Mouse (Mus musculus): ENCODE results near the gene Tgm7.
"Not testable (repeated sequence)": the region's sequence is repeated elsewhere in the genome, so short reads cannot be mapped to it uniquely, and the experiment has no call there.

Gene Tgm7

DNA sequence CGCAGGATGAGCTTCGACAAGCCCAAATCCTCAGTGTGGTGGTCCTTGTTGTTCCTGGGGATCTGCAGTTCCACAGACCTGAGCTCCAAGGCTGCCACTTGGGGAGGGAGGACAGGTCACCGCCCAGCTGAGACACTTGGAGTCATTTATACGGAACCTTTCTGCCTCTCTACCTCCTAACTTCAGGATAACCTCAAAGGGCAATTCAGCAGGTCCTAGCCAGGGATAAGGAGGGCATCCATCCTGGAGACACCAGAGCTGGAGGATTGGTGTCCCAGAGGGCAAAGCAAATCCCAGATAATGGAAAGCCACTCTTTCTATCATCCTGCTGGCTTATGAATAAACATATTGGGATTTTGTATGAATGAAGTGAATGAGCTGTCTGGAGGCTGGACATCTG is at the start of gene Tgm7:
Gene Tgm7 (minus strand): TSS at position 101 of the 400 bp plus-strand sequence.
- no peak for DNase-seq

DNA sequence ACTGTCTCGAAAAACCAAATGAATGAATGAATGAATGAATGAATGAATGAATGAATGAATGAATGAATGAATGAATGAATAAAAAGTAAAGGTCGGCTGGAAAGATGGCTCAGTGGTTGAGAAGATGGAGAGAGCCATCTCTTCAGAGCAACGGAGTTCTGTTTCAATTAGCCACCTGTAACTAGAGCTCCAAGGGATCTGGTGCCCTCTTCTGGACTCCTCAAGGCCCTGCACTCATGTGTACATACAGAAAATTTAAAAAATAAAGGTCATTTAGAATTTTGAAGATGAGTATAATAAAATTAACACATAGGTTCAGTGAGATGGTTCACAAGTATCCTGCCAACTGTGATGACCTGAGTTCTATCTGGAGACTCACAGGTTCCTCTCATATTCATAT is 43.5 kb upstream of the Tgm7 start:
- DNase-seq = no peak

DNA sequence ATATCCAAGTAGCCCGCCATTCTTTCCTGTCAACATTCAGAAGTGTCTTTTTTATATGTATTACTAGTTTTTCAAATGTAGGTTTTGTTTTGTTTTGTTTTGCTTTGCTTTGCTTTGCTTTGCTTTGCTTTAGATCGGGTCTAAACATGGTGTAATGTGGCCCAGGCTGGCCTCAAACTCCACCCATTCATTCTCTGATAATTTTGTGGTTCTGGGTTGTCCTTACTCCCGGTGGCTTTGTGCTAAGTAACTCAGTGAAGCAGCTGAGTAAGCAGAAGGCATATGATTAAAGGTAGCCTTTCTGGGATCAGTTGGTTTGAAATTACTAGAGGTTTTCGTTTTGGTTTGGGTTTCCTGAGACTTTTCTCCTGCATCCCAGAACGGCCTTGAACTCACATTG is 40.1 kb upstream of the Tgm7 start:
- no peak for DNase-seq

- no peak for DNase-seq
Measured at GRCm38 (mm10) chr2:121142415-121142814, 32.8 kb upstream of the Tgm7 start.

DNA sequence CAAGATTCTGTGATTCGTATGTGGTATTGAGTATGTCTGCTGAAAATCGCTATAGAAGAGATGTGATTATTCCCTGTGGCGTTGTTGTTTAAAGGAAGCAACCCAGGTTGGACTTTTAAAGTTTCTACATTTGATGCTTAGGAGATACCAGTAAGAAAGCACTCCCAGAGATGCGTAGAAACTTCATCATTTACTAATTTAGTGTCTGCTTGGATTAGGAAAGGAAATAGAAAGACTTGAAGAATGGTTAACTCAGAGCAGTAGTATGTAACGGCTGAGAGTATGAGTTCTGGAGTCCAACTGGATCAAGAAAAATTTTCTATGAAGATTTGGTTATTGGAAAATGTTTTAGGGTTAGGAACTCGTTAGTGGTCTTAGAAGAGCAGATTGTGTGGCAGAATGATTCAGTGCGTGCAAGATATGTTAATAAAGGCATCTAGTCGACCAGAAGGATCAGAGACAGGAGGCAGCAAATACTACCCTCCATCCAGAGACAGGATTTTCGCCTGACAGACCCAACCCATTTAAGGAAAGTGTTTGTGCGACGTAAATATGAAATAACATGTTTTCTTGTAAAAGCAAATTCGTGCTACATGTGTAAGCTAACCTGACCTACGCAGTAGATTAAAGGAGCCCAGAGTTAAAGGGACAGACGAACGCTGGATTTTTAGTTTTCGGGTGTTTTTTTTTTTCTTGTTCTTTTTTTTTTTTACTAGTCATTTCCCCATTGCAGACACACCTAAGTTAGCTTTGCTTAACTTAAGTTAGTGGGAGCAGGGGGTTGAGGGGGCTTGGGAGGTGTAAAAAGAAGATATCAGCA is 31.8 kb upstream of the Tgm7 start:
- no peak for DNase-seq

- peak; percentile 95 to 97 for DNase-seq
Measured at GRCm38 (mm10) chr2:121140018-121140882, 30.7 kb upstream of the Tgm7 start, which contains the start of the genes Adal and Lcmt2. TSS of gene Adal (plus strand) at chr2:121140428. TSS of gene Lcmt2 (minus strand) at chr2:121140653.

GRCm38 (mm10) chr2:121139266-121140017 is 29.8 kb upstream of the Tgm7 start:
- peak; percentile 57 to 74 for DNase-seq

DNA sequence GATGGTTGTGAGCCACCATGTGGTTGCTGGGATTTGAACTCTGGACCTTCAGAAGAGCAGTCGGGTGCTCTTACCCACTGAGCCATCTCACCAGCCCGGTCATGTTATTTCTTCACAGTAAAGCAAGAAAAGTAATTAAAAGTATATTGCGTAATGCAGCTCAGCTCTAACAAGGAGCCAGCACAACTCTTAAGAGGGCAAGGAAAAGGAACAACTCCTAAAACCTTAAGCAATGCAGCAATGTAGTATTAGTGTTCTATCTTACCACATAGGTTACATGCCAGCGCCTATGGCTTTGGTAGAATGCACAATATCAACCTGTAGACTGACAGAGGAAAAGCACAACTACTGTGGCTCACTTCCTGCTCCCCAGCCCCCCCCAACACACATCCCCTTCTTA is 27.8 kb upstream of the Tgm7 start:
- no peak for DNase-seq

- no peak for DNase-seq
Measured at GRCm38 (mm10) chr2:121132822-121133221, 23.2 kb upstream of the Tgm7 start.

- no peak for DNase-seq
Measured at GRCm38 (mm10) chr2:121128865-121129620, 19.4 kb upstream of the Tgm7 start.

DNA sequence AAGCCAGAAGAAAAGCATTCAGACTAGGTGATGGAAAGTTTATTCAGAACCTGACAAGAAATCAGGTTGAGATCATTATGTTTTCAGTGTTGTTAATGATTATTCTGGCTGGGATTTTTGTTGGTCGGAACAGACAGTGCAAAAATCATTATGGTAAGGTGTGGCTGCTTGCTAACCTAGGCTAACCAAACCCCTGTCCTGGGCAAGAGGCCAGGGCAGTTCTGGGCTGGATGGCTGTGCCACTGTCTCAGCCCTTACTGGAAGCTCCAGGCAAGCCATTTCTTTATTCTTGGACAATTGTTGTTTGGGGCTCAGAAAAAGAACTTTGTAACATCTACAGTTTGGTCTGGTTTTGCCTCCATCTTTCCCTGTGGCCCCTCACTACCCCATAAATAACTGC is 17.9 kb upstream of the Tgm7 start:
- no peak for DNase-seq

- not testable (repeated sequence) for DNase-seq
Measured at GRCm38 (mm10) chr2:121126302-121126701, 16.7 kb upstream of the Tgm7 start.

- DNase-seq = no peak
Measured at GRCm38 (mm10) chr2:121119260-121119659, 9.7 kb upstream of the Tgm7 start.

GRCm38 (mm10) chr2:121115418-121115817 is 5.8 kb upstream of the Tgm7 start:
- DNase-seq = no peak

DNA sequence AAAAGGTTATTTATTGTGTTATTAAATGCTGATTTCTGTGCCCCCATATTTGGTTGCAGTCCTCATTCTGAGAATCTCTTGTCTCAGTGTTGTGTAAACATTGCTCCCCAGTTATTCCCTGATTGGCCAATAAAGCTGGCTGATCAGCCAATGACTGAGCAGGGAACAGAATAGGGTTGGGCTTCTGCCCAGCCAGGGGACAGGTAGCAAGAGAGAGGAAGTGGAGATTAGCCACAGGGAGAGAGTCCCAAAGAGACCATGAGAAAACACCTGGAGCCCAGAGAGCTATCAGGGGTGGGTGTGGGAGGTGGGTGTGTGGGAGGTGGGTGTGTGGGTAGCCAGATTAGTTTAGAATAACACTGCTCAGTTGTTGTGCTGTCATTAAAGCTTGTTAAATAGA is 3.7 kb downstream of the Tgm7 start:
- no peak for DNase-seq

DNA sequence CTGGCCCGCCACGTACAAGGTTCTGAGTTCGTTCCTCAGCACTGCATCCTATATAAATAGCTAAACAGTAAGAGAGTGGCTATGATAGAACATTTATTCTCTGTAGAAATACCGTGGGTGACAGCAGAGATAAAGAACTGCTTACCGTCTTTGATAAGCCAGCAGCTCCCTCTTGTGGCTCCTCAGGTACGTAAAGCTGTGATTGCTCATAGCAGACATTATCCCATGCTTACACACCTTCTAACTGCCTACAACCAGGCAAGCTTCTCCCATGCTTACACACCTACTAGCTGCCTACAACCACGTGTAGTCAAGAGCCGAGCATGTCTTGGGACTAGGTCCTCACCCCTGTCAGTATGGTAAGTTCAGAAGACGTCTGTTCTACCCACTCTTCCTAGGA is 7.5 kb downstream of the Tgm7 start:
- DNase-seq = peak; percentile 76 to 88

DNA sequence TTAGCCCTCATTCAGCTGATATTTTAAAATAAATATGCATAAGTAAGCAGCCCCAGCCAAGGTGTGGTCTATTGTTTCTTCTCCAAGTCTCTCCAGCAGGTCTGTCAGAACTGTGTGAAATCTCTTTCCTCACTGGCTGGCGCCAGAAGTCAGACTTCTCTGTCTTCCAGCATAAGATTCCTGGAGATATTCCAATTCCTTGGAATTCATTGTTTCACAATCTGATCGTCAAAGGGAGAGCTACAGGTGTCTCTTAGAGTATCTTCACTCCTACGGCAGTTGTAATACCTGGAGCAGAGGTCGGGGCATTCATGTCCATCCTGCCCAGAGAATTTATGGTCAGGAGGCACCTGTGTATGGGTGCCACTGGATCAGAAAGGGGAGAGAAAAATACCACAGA is 19.8 kb downstream of the Tgm7 start:
- no peak for DNase-seq

GRCm38 (mm10) chr2:121088507-121088906 is 21.1 kb downstream of the Tgm7 start:
- no peak for DNase-seq

DNA sequence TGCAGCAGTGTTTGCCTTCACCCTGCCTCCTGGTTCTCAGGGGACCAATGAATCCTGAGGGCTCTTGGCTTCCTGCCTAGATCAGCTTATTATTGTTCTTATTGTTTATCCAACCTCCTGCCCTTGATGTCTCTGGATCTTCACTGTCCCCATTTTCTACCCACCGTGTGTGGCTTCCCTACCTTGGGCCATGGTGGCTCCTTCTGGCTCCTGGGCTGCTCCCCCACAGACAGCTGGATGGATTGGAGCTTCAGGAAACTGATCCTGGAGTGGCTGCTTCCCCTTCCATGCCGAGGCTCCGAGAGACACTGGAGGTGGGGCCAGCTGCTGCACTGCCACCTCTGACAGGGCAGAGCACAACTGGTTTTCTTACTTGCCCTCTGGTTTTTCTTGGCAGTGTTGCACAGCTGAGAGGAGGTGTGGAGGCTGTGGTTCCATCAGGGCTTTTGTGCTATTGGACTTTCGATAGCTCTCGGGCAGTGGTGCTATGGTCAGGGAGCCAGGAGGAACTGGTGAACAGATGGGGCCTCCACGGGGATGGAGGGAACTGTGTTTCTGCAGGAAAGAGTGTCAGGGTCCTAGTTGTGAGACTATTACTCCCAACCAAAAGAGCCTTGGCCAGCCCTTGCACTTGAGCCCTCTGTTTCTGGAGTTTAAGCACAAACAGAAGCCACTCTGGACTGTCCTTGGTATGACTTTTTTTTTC is 24.0 kb downstream of the Tgm7 start, which contains the start of gene Tgm5:
Gene Tgm5 (minus strand): TSS at position 362 of the 706 bp plus-strand sequence.
- peak; percentile 74 to 76 for DNase-seq

- no peak for DNase-seq
Measured at GRCm38 (mm10) chr2:121082626-121083025, 27.0 kb downstream of the Tgm7 start.

DNA sequence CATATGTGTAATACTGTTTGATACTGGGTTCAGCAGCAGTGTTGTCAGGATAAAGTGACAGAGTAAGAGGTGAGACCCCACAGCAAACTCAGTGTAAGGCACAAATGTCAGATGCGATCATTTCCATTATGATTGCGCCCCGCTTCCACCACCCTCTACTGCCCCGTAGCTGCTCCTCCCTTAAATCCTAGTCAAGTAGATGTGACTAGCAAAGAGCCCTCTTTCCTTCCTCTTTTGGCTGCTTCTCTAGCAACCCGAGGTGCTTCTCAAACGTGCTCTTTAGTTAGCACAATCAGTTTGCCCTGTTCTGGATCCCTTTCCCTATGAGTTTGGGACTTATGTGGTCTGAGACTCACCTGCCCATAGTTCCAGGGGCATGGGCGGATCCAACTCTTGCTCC is 34.8 kb downstream of the Tgm7 start:
- no peak for DNase-seq

Data from cerebellum, postnatal 25 days (tissue).